Mouse (Mus musculus): ENCODE data around the gene Havcr2.

DNA sequence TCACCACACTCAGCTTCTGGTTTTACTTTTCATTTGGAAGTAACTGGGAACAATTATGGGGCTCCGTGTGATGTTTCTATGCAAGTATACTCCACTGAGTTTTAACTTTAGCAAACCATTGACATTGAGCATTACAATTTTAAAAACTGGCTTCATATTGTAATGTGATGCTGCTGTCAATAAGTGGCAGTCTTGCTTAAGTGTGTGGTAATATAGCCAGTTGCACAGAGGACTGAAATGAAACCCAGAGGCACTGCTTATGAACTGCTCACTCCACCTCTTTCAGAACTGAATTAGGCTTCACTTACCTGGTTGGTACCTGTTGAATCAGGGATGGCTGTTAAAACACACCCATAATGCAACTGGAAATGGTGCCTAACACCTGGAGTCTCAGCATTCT lies 11.6 kb upstream of the Havcr2 start:
- no peak for TF ChIP-seq EP300 (optimal IDR thresholded peaks at IDR 0.05)
- peak; percentile 44 for TF ChIP-seq CTCF (IDR thresholded peaks at IDR 0.05; ENCODE audit: low read depth)
